Mouse (Mus musculus) v-Abl transformed pro-B cells (cell line): ENCODE measurements around the gene Pogk.

Experiments used
- in situ Hi-C, 2 experiments: fragments of 400-800 bp; cut with MboI; formaldehyde crosslinking; loops; one replicate each; pipeline ENCODE4 v1.15.1; 2025; ENCODE audit not compliant: unreplicated experiment in 2 of 2

Gene Pogk

DNA sequence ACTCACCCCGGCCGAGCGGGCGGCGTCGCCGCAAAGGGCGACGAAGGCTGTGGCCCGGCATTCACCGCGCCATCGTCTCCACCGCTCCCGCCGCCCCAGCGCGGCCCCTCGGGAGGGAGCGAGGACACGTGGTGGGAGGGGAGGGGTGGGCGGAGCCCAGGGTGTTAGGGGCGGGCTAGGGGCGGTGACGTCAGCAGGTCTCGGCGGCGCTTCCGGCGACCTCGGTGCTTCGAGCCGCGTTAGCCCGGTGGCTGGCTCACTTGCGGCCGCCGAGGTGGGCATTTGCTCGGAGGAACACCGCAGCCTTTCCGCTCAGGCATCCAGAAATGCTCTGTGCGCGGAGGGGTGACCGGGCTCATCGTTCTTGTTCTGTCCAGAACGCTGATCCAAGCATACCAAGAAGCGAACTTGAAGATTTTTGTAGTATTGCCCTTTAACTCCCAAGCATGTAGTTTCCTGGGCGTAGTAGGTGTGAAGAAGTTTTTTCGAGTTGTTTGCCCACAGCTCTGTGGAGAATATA is at the start of gene Pogk:
TSS of gene Pogk (minus strand) at position 163 of the 520 bp plus-strand sequence.
- in situ Hi-C loops: no loop called here

DNA sequence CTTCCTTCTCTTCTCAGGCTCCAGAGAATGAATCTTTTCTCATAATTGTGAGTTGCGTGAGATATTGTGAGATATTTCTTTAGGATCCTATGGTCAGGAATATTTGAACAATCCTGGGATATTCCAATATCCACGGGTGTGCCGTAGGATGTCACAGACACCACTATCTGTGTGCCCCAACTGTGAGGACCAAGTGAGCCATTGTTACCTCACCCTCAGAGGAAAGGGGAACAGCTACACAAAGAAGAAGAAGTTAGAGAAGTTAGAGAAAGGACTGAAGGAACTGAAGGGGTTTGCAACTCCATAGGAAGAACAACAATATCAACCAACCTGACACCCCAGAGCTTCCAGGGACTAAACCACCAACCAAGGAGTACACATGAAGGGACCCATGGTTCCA is 32.3 kb upstream of the Pogk start:
- in situ Hi-C loops: loop anchor here in 1 of 2 experiments (25.0 kb wide), 1 partner anchor 1195 kb away; no protein-coding TSS in a partner anchor

DNA sequence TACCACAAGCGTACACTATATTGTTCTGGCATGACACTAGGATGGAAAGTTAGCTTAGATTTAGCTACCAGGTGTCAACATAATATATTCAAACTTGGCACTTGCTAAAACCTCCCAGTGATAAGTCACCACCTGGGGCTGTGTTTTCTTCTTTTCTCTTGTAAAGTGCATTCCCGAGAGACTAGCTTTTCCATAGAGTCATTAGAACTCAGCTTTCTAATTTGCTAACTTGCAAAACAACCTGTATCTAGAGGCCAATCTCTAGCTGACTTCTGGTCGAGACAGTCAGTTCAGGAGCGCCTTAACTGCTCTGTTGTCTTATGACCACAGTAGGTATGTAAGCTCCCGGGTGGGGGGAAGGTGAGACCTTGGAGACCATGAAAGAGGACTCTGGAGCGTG is 29.8 kb upstream of the Pogk start:
- in situ Hi-C loops: loop anchor here in 1 of 2 experiments (10.0 to 25.0 kb wide), 2 partner anchors 935 to 1198 kb away; no protein-coding TSS in a partner anchor

DNA sequence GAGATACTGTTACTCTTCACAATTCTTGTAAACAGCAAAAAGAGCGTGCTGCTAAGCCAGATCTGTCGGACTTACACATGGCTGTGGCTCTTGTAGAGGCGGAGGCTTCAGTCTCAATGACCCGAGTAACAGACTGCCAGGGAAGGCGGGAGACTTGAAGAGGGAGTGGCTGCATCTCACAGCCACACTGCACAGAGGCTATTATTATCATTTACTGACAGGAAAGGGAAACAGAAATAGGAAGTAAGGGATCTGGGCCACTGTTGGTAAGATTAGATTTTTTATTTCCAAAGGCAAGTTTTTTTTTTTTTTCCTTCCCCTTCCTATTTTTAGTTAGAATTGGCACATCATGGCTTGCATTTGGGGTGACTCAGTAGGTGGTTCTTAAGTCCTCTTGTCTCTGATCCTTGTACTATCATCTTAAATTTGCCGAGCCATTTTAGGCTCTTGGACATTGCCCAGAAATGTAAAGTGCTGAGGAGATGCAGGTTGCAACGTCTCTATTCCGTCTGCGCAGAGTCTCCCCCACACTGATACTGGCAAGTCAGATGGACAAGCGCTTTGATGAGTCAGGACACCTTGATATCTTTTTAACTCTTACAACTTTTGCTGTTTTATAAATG is 20.3 kb upstream of the Pogk start:
- in situ Hi-C loops: loop anchor here in 1 of 2 experiments (10.0 to 25.0 kb wide), 2 partner anchors 945 to 1207 kb away; no protein-coding TSS in a partner anchor

GRCm38 (mm10) chr1:166429053-166429452 is 19.4 kb upstream of the Pogk start:
- in situ Hi-C loops: loop anchor here in 1 of 2 experiments (25.0 kb wide), 1 partner anchor 1208 kb away; no protein-coding TSS in a partner anchor

DNA sequence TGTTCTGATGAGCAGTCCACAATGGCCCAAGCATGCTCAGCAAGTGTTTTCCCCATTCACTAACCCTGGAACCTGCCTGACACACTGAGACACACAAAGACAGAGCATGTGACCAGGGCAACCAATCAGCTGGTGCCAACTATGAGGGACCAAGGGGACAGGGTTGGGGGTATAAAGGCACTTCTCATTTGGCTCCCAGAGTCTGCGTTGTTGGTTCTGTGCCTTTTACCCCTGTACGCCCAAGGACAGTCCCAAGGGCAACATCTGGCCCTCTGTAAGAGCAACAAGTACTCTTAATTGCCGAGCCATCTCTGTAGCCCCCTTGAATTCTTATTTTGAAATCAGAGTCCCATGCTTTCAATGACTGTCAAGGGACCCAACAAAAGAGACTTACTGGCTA is 2.6 kb upstream of the Pogk start:
- in situ Hi-C loops: no loop called here

GRCm38 (mm10) chr1:166411541-166411940 is 1.9 kb upstream of the Pogk start:
- in situ Hi-C loops: no loop called here

- in situ Hi-C loops: no loop called here
Observed at GRCm38 (mm10) chr1:166409177-166409700, 424 bp downstream of the Pogk start.

DNA sequence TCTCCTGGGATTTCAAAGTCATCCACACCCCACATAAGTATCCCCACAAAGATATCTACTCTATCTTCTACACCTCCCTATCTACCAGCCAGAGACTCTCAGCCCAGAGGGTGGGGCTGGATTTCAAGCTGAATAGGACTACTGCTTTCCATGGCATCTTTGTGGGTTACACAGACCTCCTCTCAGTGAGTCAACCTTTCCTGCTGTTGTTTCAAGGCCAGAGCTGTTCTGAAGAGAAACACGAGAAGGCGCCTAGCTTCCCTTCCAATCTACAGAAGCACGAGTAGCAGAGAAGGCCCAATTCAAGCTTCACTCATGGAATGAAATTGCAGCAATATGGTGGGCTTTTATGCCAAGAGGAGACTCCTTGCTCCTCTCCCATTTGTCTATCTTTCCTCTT is 5.8 kb downstream of the Pogk start:
- in situ Hi-C loops: no loop called here

DNA sequence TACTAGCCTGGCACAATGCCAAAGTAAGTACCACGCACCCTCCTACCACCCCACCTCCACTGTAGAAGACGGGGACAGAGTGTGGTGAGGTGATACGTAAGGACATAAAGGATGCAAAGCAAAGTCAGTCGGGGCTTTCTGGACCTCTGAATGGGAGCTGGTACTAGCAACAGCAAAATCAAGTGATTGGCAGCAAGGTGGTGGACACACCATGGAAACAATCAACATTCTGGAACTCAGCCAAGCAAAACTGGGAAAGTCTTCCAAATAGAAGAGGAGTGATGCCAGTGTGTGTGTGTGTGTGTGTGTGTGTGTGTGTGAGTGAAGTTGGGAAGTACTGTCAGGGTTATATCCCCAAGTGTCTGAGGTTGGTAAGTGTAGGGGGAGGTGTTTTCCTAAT is 7.7 kb downstream of the Pogk start:
- in situ Hi-C loops: no loop called here

DNA sequence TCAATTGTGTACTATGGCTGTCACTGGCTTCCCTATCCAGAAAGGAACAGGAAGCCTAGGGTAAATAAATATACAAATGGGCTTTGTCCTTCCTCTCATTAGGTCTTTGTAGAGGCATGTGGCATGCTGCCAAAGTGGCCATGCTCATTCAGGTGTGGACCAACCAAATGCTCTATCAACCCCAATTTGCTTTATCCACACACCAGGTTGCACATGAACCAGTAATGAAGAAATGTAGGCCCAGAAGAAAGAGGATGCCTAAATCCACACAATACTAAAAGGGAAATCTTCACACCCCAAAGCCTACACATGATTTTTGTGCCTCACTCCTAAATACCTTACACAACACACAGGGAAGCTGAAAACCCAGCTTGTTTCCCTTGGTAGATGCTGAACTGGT is 8.2 kb downstream of the Pogk start:
- in situ Hi-C loops: no loop called here

DNA sequence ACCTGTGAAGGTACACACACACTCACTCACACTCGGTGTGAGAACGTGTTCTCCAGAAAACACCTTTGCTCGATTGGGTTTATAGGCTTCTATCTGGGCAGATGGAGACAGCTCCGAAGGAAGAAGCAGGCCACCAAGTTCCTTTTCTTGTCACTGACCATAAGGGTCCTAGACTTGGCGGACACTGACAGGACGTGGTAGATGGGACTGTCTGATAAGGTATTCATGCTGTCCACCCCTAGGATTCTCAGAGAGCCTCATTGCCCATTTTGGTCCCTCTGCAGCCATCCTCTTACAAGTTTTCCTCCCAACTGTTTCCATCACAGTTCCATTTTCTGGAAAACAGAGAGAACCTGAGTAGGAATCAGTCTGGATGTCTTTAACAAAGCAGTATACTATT is 13.3 kb downstream of the Pogk start:
- in situ Hi-C loops: loop anchor here in 1 of 2 experiments (25.0 kb wide), 1 partner anchor 991 kb away; the partner anchor contains the start of gene Mgst3

DNA sequence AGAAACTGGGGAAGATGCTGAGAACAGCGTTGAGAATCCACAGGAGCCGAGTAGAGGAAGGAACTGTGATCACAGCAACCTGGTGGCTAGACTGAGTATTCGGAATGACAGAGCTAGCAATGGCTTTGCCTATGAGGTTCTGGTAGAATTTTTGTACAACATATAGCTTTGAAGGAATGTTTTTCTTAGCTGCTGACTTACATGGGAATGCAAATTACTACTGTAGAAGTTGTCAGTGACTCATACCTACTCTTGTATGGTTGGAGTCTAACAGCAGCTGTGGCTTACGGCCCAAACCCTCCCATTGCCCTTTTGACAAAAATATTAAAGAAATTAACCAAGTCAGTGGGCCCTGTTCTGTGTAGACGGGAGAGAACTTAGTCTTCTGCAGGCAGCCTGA is 14.0 kb downstream of the Pogk start:
- in situ Hi-C loops: loop anchor here in 1 of 2 experiments (25.0 kb wide), 1 partner anchor 992 kb away; the partner anchor contains the start of gene Mgst3

DNA sequence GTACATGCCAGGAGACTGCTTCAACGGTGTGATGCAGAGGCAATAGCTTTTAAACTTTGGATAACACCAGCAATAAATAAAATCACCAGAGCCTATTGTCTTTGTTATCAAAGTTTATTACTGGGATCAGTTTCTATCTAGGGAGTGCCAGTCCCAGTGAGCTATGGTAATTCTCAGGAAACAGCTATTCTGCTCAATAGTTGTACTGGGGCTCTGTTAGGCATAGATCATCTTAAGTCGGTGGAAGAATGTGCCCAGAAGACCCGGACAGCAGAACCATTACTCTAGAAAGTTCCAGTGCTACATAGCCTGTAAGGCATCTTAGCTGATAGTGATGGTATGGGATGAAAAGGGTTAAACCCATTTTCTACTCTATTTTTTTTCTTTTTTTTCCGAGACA is 14.9 kb downstream of the Pogk start:
- in situ Hi-C loops: loop anchor here in 1 of 2 experiments (25.0 kb wide), 1 partner anchor 993 kb away; the partner anchor contains the start of gene Mgst3

- in situ Hi-C loops: loop anchor here in 1 of 2 experiments (25.0 kb wide), 1 partner anchor 996 kb away; the partner anchor contains the start of gene Mgst3
Observed at GRCm38 (mm10) chr1:166391671-166392070, 18.0 kb downstream of the Pogk start.

GRCm38 (mm10) chr1:166389406-166390125 is 20.1 kb downstream of the Pogk start:
- in situ Hi-C loops: loop anchor here in 1 of 2 experiments (25.0 kb wide), 1 partner anchor 998 kb away; the partner anchor contains the start of gene Mgst3

DNA sequence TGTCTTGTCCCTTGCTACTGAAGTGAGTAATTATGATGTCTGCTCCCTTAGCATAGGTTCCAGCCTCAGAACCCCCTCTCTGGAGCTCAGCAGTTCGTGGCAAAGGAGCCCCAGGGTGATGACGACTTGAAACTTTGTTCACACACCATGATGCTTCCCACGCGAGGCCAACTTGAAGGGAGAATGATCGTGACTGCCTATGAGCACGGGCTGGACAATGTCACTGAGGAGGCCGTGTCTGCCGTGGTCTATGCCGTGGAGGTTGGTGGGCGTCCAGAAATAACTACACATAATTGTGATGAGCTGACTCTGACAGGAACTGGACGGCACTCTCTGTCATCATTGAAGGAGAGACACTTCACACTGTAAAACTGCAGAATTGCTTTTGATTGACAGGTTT is 21.2 kb downstream of the Pogk start:
- in situ Hi-C loops: loop anchor here in 1 of 2 experiments (25.0 kb wide), 1 partner anchor 999 kb away; the partner anchor contains the start of gene Mgst3

DNA sequence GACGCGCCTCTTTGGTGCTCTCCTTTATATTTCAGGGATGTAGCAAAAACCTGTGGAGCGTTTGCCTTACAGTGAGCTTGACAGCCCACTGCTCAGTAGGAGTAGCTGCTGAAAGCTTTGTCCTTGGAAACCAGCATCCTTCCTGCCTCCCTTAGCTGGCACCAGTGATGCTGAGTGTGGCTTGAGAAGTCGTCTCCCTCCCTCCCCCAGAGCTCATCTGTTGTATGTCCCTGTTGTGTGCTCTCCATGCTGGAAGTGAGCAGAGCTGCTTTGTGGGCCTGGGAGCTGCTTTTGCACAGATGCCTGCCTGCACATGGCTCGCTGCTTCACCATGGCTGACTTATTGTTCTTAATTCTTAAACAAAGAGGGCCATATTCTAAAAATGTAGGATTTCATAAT is 24.2 kb downstream of the Pogk start:
- in situ Hi-C loops: loop anchor here in 1 of 2 experiments (25.0 kb wide), 1 partner anchor 1002 kb away; the partner anchor contains the start of gene Mgst3

- in situ Hi-C loops: loop anchor here in 1 of 2 experiments (25.0 kb wide), 1 partner anchor 1003 kb away; the partner anchor contains the start of gene Mgst3
Observed at GRCm38 (mm10) chr1:166384614-166385013, 25.0 kb downstream of the Pogk start.

- in situ Hi-C loops: loop anchor here in 1 of 2 experiments (25.0 kb wide), 1 partner anchor 1005 kb away; the partner anchor contains the start of gene Mgst3
Observed at GRCm38 (mm10) chr1:166382626-166383025, 27.0 kb downstream of the Pogk start.
